Mouse (Mus musculus) brain, embryonic 14.5 days (tissue): Measurements from ENCODE around the gene Actl7a.

Source experiments
- CTCF ChIP-seq: fragments of 200-500 bp; IDR thresholded peaks from 2 replicates; pipeline ENCODE4 v1.5.1; 2012; ENCODE audit warnings: inconsistent platforms, mild to moderate bottlenecking, moderate library complexity, borderline replicate concordance; ENCODE audit not compliant: insufficient read depth, insufficient read length; ENCODE audit errors: extremely low read depth
- POLR2A ChIP-seq: fragments of 200-500 bp; IDR thresholded peaks from 2 replicates; pipeline ENCODE4 v1.6.1; 2012; ENCODE audit warnings: mild to moderate bottlenecking, inconsistent platforms, borderline replicate concordance; ENCODE audit not compliant: poor library complexity, insufficient read depth, insufficient read length, severe bottlenecking; ENCODE audit errors: extremely low read depth

DNA sequence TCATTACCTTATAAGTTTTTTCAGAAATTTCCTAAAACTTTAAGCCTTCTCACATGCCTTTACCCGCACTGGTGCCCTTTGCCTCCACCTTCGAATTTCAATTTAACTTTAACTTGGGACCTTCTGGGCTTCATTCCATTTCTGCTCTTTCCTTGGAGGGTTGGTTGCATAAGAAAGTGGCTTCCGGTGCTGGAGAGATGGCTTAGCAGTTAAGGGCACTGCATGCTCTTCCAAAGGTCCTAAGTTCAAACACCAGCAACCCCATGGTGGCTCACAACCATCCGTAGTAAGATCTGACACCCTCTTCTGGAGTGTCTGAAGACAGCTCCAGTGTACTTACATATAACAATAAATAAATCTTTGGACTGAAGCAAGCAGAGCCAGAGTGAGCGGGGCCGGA, 20.0 kb upstream of the Actl7a start:
- TF ChIP-seq POLR2A (no peak), CTCF (no peak)
